In the genomic region with DNA sequence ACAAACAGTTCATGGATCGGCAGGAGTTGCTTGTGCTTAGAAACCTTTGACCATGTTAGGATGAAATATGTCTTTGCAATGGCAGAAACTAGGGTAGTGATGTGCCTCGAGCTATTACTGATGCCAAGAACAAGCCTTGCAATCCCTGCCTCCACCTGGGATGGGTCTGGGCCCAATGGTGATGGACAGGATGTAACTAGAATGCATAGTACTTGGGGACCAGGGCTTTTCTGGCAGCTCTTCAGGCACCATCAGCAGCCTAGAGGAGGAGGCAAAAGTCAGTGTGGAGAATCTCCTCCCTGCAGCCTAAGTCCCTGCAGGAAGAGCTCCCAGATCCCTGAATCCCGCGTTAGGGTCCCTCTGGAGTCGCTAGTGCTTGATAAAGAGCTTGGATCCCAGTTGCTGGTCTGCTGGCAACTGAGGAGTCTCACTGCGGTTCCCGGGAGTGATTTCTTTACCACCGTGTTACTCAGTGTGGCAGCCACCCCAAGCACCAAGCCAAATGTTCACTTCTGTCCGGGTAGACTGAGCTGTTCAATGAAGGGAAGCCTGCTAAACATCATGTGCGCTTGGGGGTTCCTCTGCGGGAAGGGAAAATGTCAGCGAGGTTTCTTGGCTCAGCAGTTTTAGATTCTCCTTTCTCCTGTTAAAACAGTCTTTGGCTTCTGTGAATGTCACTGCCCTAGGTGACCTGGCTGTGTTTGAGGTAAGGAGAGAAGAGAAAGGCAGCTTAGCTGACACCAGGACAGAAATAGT, we compare ENCODE assay signal across 8 mouse cellular contexts. TPM values are rescaled to one million over a fixed set of nuclear protein-coding genes. Genes with fewer than 3 reads are reported as not detected.
DNase-seq lines count a peak whose midpoint lies in the region; ATAC-seq and TF ChIP-seq lines count a peak whose summit lies in the region.

No protein-coding gene starts in this region.

- H3K4me3 ChIP-seq in thymus, adult 2 months (ENCODE audit: control insufficient read depth, insufficient read depth, low read length): peak overlapping the region; percentile 33
- peak overlapping the region; percentile 68 for H3K4me3 ChIP-seq in hindbrain, embryonic 16.5 days (ENCODE audit: low read length)
- peak overlapping the region; percentile 69; the same call in 1 of the 2 replicates for H3K4me3 ChIP-seq in midbrain, embryonic 10.5 days

- peak overlapping the region; percentile 92 for H3K4me2 ChIP-seq in hindbrain, embryonic 16.5 days (ENCODE audit: low read length)

- H3K27ac ChIP-seq in thymus, adult 2 months (ENCODE audit: control insufficient read depth, insufficient read depth, low read length): no peak overlapping the region
- no peak overlapping the region for H3K27ac ChIP-seq in hindbrain, embryonic 16.5 days (ENCODE audit: low read depth, low read length)
- H3K27ac ChIP-seq in midbrain, embryonic 10.5 days (replicated peaks): no peak overlapping the region

- 40% methylated on average over 12 of the region's 12 CpGs for WGBS in thymus, adult 2 months
- 45% methylated on average over 12 of the region's 12 CpGs for WGBS in hindbrain, embryonic 16.5 days
- WGBS in midbrain, embryonic 10.5 days: 47% methylated on average over 12 of the region's 12 CpGs

- TF ChIP-seq POLR2A in thymus, adult 2 months (IDR thresholded peaks at IDR 0.05; ENCODE audit: control insufficient read depth, extremely low read depth, insufficient read depth, low read length, poor library complexity): no peak

- H3K9ac ChIP-seq in hindbrain, embryonic 16.5 days (ENCODE audit: low read depth, low read length): no peak overlapping the region

- H3K9me3 ChIP-seq in hindbrain, embryonic 16.5 days (ENCODE audit: control insufficient read depth, low read length): no peaks in the 10 kb centered on the region
- no peaks in the 10 kb centered on the region for H3K9me3 ChIP-seq in midbrain, embryonic 10.5 days (replicated peaks)

- DNase-seq in embryo, embryonic 9.5 days (ENCODE audit: extremely low spot score): peak; percentile 10
- no peak for DNase-seq in embryo, embryonic 11 days
- DNase-seq in thymus, adult 2 months: no peak
- no peak for DNase-seq in thymus, postnatal 25 days
- peak; percentile 14 for DNase-seq in midbrain, embryonic 10.5 days (ENCODE audit: low spot score)
- no peak for DNase-seq in natural killer cell, adult 2 months (ENCODE audit: low spot score in 2 of 2)
- DNase-seq in urinary bladder, postnatal 4 days (ENCODE audit: low spot score in 2 of 2): no peak

- no peaks in the 10 kb centered on the region; the same call in 1 of the 2 replicates for H3K27me3 ChIP-seq in thymus, adult 2 months (ENCODE audit: control insufficient read depth, insufficient read depth, low read length)
- H3K27me3 ChIP-seq in hindbrain, embryonic 16.5 days (replicated peaks; ENCODE audit: control insufficient read depth, insufficient read depth, low read length): peaks cover 4% of the 10 kb centered on the region; the same call in 1 of the 2 replicates
- H3K27me3 ChIP-seq in midbrain, embryonic 10.5 days (ENCODE audit: low read depth, poor library complexity, severe bottlenecking): peaks cover 47% of the 10 kb centered on the region

- H3K4me1 ChIP-seq in thymus, adult 2 months (replicated peaks; ENCODE audit: control insufficient read depth, insufficient read depth, low read length): peaks cover 15% of the 10 kb centered on the region
- H3K4me1 ChIP-seq in hindbrain, embryonic 16.5 days (ENCODE audit: control insufficient read depth, insufficient read depth, low read depth, low read length): peaks cover 5% of the 10 kb centered on the region; the same call in 1 of the 2 replicates
- H3K4me1 ChIP-seq in midbrain, embryonic 10.5 days: peaks cover 12% of the 10 kb centered on the region

- no peak for TF ChIP-seq CTCF in thymus, adult 2 months (IDR thresholded peaks at IDR 0.05; ENCODE audit: borderline replicate concordance, control insufficient read depth, extremely low read depth, insufficient read depth, low read length, poor library complexity)

- ATAC-seq in hindbrain, embryonic 16.5 days: no peak; the same call in 1 of the 2 replicates

- no peaks in the 10 kb centered on the region for H3K36me3 ChIP-seq in thymus, adult 2 months (ENCODE audit: control insufficient read depth, insufficient read depth, low read length)
- H3K36me3 ChIP-seq in hindbrain, embryonic 16.5 days (ENCODE audit: control insufficient read depth, insufficient read depth, low read length): no peaks in the 10 kb centered on the region
- H3K36me3 ChIP-seq in midbrain, embryonic 10.5 days: no peaks in the 10 kb centered on the region

RNA-seq across cellular contexts. Expression of a gene that starts 1.1 kb away (rescaled TPM):
- 11.1 and 12.7 TPM in 2 replicates for polyA plus RNA-seq in thymus, adult 2 months (2012; rRNA removed)
- 0.61 and 0.75 TPM in 2 replicates for polyA plus RNA-seq in hindbrain, embryonic 16.5 days (2015; fragmentation: Nextera tagmentation; extraction: Ambion mirVana)
- polyA plus RNA-seq in midbrain, embryonic 10.5 days (2016; fragmentation: Nextera tagmentation; extraction: Ambion mirVana): 0.41 and 0.52 TPM in 2 replicates

Comparison
In these comparisons a context has a peak if more than half of its experiments do, and no peak if none do; other contexts are left out.
1. DNase-seq: peak in embryo, embryonic 9.5 days (single experiment) and midbrain, embryonic 10.5 days (single experiment); none in embryo, embryonic 11 days (single experiment), thymus, adult 2 months (single experiment), thymus, postnatal 25 days (single experiment), natural killer cell, adult 2 months (0 of 2) and urinary bladder, postnatal 4 days (0 of 2).
2. Peak in every context shown above with its lines, with median percentiles within 50 percentile points of each other: H3K4me3 ChIP-seq.